Mouse (Mus musculus) MEL-GATA-1-ER (cell line): ENCODE data around the gene Vmn1r116.
"Not testable (repeated sequence)": the region's sequence is repeated elsewhere in the genome, so short reads cannot be mapped to it uniquely, and the experiment has no call there.

Experiments used
- DNase-seq: peaks from one replicate; pipeline ENCODE4 v3.0.0-alpha.2; 2012; ENCODE audit warnings: low read depth; ENCODE audit errors: extremely low read depth

Gene Vmn1r116

GRCm38 (mm10) chr7:20871956-20872355 is at the start of gene Vmn1r116:
TSS of gene Vmn1r116 (plus strand) at chr7:20872256.
- not testable (repeated sequence) for DNase-seq

- DNase-seq = not testable (repeated sequence)
Measured at GRCm38 (mm10) chr7:20844885-20845284, 27.2 kb upstream of the Vmn1r116 start, which contains the start of gene Vmn1r115. TSS of gene Vmn1r115 (minus strand) at chr7:20844985.

GRCm38 (mm10) chr7:20884021-20884420 is 12.0 kb downstream of the Vmn1r116 start, which contains the start of gene Vmn1r117:
TSS of gene Vmn1r117 (minus strand) at chr7:20884121.
- DNase-seq = not testable (repeated sequence)

GRCm38 (mm10) chr7:20912247-20912646 is 40.2 kb downstream of the Vmn1r116 start, which contains the start of gene Vmn1r118:
TSS of gene Vmn1r118 (minus strand) at chr7:20912347.
- not testable (repeated sequence) for DNase-seq
